Mouse (Mus musculus): Measurements from ENCODE around the gene Olfr215.
"Not testable (repeated sequence)": the region's sequence is repeated elsewhere in the genome, so short reads cannot be mapped to it uniquely, and the experiment has no call there.

Olfr215 gene

GRCm38 (mm10) chr6:116584095-116584494 lies at the start of gene Olfr215:
TSS of gene Olfr215 (minus strand) at chr6:116584195.
- in situ Hi-C loops (cut with MboI, MseI): no loop called here

- in situ Hi-C loops (cut with MboI, MseI): no loop called here
Observed at GRCm38 (mm10) chr6:116632129-116632528, 48.1 kb upstream of the Olfr215 start.

- in situ Hi-C loops (cut with MboI, MseI): no loop called here
Observed at GRCm38 (mm10) chr6:116629766-116630165, 45.8 kb upstream of the Olfr215 start.

- in situ Hi-C loops (cut with MboI, MseI): no loop called here
Observed at GRCm38 (mm10) chr6:116628539-116629171, 44.7 kb upstream of the Olfr215 start, which contains the start of gene Zfp422. TSS of gene Zfp422 (minus strand) at chr6:116628999.

GRCm38 (mm10) chr6:116628095-116628494 lies 44.1 kb upstream of the Olfr215 start:
- in situ Hi-C loops (cut with MboI, MseI): no loop called here

GRCm38 (mm10) chr6:116626417-116626816 lies 42.4 kb upstream of the Olfr215 start:
- in situ Hi-C loops (cut with MboI, MseI): not testable (repeated sequence)

GRCm38 (mm10) chr6:116621318-116622023 lies 37.5 kb upstream of the Olfr215 start:
- in situ Hi-C loops (cut with MboI, MseI): no loop called here

- in situ Hi-C loops (cut with MboI, MseI): no loop called here
Observed at GRCm38 (mm10) chr6:116618073-116618472, 34.1 kb upstream of the Olfr215 start.

- in situ Hi-C loops (cut with MboI, MseI): no loop called here
Observed at GRCm38 (mm10) chr6:116615719-116616118, 31.7 kb upstream of the Olfr215 start.

- in situ Hi-C loops (cut with MboI, MseI): no loop called here
Observed at GRCm38 (mm10) chr6:116607230-116607629, 23.2 kb upstream of the Olfr215 start.

- in situ Hi-C loops (cut with MboI, MseI): not testable (repeated sequence)
Observed at GRCm38 (mm10) chr6:116600969-116601368, 17.0 kb upstream of the Olfr215 start.

- in situ Hi-C loops (cut with MboI, MseI): loop anchor here (5.0 to 25.0 kb wide), 2 partner anchors 288 to 533 kb away; no protein-coding TSS in a partner anchor
Observed at GRCm38 (mm10) chr6:116569834-116570233, 14.2 kb downstream of the Olfr215 start.

GRCm38 (mm10) chr6:116554952-116555351 lies 29.0 kb downstream of the Olfr215 start:
- in situ Hi-C loops (cut with MboI, MseI): loop anchor here (25.0 kb wide), 1 partner anchor 518 kb away; no protein-coding TSS in a partner anchor

GRCm38 (mm10) chr6:116553935-116554334 lies 30.1 kb downstream of the Olfr215 start, which contains the start of gene Olfr214:
TSS of gene Olfr214 (plus strand) at chr6:116554235.
- in situ Hi-C loops (cut with MboI, MseI): loop anchor here (25.0 kb wide), 1 partner anchor 517 kb away; no protein-coding TSS in a partner anchor

GRCm38 (mm10) chr6:116550841-116551240 lies 33.2 kb downstream of the Olfr215 start, which contains the start of gene Gm5580:
TSS of gene Gm5580 (plus strand) at chr6:116551141.
- in situ Hi-C loops (cut with MboI, MseI): loop anchor here (25.0 kb wide), 1 partner anchor 514 kb away; no protein-coding TSS in a partner anchor

- in situ Hi-C loops (cut with MboI, MseI): no loop called here
Observed at GRCm38 (mm10) chr6:116542500-116542899, 41.5 kb downstream of the Olfr215 start.

GRCm38 (mm10) chr6:116538156-116538555 lies 45.8 kb downstream of the Olfr215 start, which contains the start of gene Olfr213:
TSS of gene Olfr213 (plus strand) at chr6:116538456.
- in situ Hi-C loops (cut with MboI, MseI): no loop called here

All from T-helper 1 cell (primary cell).